Mouse (Mus musculus): ENCODE results near the gene Clasp1.

- TF ChIP-seq MAFK (IDR thresholded peaks at IDR 0.05; ENCODE audit: insufficient replicate concordance, low read length) = no peak
- no peak for TF ChIP-seq MEF2A (IDR thresholded peaks at IDR 0.05; ENCODE audit: borderline replicate concordance, low read depth, low read length)
- no peak for TF ChIP-seq POLR2A (IDR thresholded peaks at IDR 0.05; ENCODE audit: low read depth, low read length)
- no peak for TF ChIP-seq USF1 (IDR thresholded peaks at IDR 0.05; ENCODE audit: low read depth, low read length)
- no peak for TF ChIP-seq CHD2 (IDR thresholded peaks at IDR 0.05; ENCODE audit: low read length)
- no peak for TF ChIP-seq MXI1 (IDR thresholded peaks at IDR 0.05; ENCODE audit: low read depth, low read length)
- TF ChIP-seq IRF4 (IDR thresholded peaks at IDR 0.05; ENCODE audit: low read depth, low read length) = no peak
- TF ChIP-seq SIN3A (IDR thresholded peaks at IDR 0.05; ENCODE audit: low read length) = no peak
- no peak for TF ChIP-seq CTCF (conservative IDR thresholded peaks at IDR 0.05 in 1 of 2, IDR thresholded peaks at IDR 0.05 in 1 of 2; ENCODE audit: low read depth in 2 of 2, low read length in 2 of 2)
- TF ChIP-seq ZNF384 (IDR thresholded peaks at IDR 0.05; ENCODE audit: low read depth, low read length) = no peak
- TF ChIP-seq RCOR1 (conservative IDR thresholded peaks at IDR 0.05; ENCODE audit: low read depth, low read length) = no peak
These were observed 29.6 kb upstream of the Clasp1 start for GRCm38 (mm10) chr1:118359071-118359761.
